Mouse (Mus musculus) fat pad, adult 2 months (tissue): ENCODE results near the gene Parp3.

ENCODE experiments used
- DNase-seq: peaks from one replicate; pipeline ENCODE4 v3.0.0-alpha.2; 2011; ENCODE audit warnings: low read depth, low spot score; ENCODE audit errors: extremely low read depth

Gene Parp3

DNA sequence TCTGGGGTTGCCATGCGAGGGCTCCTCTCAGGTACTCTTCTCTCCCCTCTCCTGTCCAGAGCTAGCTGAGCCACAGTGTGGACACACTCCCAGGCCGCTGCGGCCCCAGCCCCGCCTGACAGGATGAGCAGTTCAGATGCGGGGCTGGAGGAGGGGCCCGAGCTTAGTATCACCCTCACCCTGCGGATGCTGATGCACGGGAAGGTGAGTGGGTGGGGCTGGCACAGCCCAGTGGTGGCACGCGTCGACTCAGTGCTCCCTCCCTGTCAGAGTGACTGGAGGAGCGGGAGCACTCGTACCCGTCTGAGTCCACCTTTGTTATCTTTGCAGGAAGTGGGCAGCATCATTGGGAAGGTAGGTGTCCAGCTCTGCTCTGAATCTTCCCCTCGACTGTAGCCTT lies 16.8 kb downstream of the Parp3 start:
- no peak for DNase-seq

DNA sequence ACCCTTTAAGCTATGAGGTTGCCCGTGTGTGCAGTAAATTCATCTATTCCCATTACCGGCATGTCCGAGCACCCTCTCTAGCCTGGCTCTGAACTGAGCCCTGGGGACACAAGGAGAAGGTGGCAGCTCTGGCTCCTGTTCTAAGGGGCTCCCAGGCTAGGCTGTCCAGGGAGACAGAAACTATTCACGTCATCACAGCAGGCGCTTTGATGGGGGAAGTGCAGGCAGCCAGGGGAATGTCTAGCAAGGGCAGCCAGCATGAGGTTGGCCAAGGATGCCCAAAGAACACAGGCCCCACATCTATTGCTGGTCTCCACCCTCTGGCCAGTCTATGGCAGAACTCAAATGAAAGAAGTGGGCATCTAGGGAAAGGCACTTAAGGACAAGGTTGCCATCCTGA lies 18.8 kb downstream of the Parp3 start:
- DNase-seq, result no peak

DNA sequence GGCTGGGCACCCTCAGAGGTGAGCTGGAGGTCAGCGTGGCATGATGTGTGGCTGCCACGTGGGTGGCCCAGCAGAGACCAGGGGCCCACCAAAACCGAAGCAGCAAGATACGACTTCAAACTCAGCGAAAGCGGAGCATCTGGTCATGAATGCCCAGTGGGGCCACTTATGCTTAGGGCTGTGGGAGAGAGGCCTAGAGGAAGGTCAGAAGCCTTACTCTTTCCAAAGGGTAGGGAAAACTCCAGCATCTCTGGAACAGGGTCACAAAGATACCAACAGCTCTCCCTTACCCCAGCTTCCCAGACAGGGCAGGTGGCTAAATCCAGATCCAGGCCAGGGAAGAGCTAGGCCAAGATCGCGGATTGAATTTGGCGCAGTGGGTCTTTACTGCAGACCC lies 19.6 kb downstream of the Parp3 start:
- no peak for DNase-seq

DNA sequence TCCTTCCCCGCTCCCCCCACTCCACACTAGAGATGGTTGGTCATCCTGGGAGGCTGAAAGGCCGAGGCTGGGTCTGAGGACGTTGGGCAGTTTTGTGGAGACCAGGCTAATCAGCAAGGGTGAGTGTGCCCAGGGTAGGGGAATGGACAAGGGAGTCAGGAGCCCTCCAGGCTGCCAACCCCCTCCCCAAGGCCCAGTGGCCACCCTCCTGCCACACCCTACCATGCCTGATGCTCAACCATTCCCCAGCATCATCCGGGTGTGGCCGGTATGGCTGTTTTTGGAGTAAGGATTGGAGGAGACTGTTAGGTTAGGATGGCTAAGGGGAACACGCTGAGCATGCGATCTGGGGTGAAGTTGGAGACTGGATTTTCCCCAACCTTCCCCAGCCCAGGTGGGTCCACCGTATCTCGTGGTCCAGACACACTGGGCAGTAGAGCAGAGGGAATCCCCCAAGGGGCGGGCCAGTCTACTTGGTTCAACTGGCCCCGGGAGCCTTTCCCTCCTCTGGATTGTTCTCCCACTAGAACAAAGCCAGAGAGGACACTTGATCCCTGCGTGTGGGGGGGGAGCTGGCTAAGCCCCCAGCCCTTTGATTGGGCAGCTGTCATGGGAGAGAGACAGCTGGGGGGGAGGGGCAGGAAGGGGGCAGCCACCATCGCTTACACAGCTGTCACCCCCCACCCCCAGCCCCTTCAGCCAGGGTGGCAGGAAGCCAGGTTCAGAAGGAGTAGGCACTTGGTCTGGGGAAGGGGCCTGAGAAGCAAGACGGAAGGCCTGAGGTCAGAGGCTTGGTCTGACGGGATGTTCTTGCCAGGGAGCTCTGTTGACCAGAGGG lies 20.2 kb downstream of the Parp3 start:
- no peak for DNase-seq

DNA sequence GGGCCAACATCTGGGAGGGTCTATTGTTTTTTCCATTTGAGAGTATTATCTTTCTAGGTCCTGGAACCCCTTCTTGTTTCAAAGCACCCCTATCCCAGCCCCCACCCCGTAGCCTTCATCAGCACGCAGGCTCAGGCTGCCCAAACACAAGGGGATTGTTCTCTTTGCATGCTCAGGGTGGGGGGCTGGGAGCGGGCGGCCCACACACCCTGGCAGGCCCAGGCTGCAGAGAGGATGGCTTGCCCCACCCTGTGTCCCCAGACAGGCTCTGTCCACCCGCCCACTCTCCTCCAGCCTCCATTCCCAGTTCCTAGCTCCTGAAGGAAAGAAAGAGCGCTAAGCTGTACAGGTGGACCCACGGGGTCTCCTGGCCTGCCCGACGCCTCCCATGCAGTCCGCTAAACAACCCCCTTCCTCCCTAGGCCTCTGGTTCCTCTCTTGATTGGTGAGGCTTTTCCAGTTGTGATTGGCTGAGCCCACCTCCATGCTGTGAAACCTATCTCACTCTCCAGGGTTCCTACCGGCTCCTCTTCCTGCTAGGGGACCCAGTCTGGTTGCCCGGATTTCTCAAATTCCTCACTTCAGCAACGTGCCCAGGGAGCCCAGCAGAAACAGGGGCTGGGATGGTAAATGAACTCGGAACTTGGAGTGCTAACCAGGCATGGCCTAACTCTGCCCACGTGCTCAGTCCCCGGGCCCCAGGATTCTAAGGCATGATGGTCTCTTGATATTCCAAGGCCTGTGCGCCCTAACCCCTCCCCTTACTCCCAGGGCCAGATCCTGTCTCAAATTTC lies 21.7 kb downstream of the Parp3 start:
- DNase-seq, result no peak

DNA sequence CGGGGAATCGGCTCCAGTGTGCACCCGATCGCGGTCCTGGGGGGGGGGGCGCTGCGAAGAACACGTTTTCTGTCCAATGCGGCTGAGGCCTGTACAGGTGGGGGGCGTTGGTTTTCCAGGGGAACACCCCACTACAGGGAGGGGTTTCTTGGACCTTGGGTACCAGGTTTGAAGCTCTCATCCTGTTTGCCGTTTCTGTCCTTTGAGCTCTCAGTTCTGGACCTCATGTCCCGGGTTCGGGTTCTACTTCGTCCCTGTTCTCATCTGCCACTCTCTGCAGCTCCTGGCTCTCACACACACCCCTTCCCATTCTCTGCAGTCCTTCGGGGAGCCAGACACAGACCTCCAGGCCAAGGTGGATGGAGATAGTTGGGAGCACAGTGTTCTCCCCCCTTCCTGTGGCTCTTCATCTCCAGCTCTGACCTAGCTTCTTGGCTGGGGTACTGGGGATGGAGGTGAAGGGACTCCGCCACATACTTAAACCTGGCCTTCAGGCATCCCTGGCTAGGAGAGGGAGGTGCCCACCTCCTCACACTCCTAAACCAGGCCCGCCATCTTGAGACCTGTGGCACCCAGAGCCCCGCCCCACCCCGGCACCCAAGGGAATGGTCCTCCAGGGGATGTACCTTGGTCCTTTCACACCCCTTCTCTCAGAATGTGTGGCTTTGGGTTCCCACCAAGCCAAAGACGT lies 22.5 kb downstream of the Parp3 start:
- DNase-seq, result no peak

DNA sequence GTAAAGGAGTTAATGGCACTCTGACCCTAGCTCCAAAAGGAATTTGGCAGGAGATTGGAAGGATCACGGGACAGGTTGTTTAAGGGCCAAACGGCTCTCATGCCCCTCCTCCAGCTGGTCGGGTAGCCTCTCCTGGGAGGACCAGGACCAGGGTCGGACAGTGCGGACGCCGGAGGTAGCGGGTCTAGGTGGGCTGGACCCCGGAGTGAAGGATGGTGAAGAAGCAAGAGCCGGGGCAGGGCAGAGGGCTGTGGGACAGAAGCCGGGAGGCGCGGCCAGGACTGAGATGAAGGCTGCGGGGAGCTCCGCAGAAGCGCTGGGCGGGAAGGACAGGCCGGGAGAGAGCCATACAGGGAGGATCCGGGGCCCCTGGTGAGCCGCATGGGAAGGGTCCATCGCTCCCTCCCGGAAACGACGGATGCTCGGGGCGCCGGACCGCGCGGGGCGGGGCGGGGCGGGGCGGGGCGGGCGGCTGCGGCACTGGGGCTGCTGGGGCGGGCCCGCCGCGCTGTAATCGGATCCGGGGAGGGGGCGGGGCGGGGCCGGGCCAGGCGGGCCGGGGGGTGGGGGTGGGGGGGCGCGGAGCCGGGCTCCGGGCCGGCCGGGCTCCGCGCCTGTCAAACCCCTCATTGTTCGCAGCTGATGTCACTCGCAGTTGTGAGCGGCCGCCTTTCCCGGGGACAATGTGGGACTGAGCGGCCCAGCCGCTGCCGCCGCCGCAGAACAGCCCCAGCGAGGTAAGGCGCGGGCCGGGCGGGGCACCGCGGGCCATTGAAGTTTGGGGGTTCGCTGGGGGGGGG lies 23.3 kb downstream of the Parp3 start, which contains the start of gene Pcbp4:
Gene Pcbp4 (plus strand): TSS at position 21 of the 800 bp plus-strand sequence.
- no peak for DNase-seq

DNA sequence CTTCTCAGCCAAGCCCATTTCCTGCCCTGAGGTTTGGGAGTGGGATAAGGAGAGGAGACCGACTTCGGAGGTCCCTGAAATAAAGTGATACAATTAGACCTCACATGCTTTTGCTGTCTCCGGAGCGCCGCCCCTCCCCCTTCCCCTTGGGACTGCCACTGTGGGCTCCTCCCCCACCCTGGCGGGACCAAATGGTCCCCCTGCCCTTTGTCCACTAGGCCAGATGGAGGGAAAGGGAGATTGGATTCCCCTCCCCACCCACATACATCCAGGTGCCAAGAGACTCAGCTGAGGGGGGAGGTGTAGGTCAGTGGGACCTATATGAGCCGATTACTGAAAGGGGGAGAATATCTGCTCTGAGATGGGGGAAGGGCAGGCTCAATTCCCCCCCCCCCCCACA lies 23.9 kb downstream of the Parp3 start:
- no peak for DNase-seq

DNA sequence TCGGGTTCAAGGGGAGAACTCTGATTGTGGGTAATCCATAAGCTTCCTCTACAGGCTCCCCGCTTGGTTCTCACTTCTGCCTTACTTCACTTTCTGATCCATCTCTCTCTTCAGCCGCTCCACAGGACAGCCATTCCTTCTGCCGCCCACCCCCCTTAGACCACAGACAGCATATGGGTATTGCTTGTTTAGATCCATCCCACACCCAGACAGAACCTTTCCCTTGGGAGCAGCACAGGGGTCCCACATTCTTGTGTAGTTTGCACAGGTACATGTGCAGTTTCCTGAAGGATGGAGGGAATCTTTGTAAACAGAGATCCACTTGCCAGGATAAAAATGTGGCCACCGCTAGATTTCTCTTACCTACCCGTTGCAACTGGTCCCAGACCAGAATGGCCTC lies 24.4 kb downstream of the Parp3 start:
- DNase-seq, result no peak

DNA sequence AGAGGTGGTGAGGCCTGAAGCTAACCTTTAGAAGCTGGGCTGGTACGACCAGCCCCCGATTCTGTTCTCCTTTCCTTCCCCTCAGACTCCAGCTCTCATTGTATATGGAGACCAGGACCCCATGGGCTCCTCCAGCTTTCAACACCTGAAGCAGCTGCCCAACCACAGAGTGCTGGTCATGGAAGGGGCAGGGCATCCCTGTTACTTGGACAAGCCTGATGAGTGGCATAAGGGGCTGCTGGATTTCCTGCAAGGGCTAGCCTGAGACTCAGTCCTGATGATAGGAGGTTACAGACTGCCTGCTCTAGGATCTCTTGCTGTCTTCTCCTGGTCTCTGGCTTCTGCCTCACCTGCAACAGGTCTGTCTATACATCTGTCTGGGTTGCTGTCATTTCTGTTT lies 24.9 kb downstream of the Parp3 start:
- no peak for DNase-seq

DNA sequence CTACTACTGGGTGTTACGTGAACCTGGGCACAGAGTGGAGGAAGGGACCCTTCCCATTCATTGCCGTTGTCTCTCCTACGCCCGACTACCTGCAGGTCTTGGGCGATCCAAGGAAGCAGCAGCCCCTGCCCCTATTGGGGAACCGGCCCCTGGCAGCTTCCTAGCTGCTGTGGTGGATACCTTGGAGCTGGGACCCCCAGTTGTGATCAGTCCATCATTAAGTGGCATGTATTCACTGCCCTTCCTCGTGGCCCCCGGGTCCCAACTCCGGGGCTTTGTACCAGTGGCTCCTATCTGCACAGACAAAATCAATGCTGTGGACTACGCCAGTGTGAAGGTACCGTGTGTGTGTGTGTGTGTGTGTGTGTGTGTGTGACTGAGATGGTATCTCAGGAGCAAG lies 25.5 kb downstream of the Parp3 start:
- no peak for DNase-seq

DNA sequence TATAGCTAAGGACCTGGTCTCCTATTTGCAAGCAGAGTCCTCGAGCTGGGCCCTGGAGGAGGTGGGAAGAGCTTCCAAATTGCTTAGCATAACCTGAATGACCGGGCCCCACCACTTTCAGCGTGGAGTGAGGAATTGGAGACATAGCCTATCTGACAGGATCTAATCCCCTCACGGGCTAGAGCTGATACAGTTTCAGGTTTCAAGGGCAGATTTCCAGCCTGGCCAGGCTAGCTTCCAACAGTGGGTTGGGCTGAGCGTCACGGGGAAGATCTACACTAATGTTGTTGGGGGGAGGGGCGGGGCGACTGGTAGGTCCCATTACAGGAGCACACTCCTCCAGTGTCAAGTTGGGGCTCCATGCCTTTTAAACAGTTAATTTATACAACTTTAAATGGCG lies 26.1 kb downstream of the Parp3 start:
- no peak for DNase-seq

DNA sequence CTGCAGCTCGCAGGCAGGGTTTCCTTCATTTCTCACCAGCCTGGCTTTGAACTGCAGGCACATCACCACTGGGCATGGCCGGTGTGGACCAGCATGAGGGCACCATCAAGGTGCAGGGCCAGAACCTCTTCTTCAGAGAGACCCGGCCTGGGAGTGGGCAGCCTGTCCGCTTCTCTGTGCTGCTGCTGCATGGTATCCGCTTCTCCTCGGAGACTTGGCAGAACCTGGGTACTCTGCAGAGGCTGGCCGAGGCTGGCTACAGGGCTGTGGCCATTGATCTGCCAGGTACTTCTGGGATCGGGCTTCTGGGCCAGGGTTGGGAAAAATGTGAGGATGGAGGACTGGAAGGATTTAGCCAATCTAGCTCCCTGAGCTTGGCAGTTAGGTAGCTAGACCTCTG lies 26.8 kb downstream of the Parp3 start:
- no peak for DNase-seq

DNA sequence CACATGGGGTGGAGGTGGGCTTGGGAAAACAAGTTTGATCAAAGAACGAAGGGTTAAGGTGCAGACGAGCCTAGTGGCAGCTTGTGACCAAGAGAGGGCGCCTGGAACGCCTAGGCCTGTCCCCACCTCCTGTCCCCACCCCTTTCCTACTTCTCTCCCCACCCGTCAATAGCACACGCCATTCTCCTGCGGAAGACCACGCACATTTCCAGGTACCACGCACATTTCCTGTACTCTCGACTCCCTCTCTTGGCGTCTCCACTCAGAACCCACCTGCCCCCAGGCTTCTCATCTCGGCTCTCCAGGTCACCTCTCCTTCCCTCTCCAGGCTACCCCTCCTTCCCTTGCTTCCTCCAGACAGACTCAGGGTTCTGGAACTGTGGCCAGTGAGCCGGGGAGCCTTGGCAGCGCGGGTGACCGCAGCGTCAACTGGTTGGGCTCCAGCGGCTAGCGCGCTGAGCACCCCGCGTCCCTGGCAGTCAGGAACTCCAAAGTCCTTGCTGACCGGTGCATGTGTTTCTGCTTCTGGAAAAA lies 28.2 kb downstream of the Parp3 start:
- no peak for DNase-seq

DNA sequence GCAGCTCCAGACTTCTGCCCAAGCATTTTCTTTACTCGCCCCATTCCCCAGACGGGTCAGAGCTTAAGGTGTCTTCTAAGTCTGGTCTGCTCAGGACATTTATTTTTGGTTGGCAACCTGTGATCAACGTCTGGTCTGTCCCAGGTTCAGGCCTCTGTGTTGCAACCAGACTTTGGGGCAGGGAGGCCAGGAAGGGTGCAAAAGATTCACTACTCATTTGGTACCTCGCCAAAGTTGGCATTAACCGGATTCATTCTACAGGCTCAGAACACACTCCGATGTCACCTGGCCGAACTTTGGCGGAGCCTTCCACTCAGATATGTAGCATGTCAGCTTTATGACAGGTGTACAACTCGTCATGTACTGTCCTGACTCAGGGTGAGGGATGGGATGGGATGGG lies 28.8 kb downstream of the Parp3 start:
- peak; percentile 34 for DNase-seq

DNA sequence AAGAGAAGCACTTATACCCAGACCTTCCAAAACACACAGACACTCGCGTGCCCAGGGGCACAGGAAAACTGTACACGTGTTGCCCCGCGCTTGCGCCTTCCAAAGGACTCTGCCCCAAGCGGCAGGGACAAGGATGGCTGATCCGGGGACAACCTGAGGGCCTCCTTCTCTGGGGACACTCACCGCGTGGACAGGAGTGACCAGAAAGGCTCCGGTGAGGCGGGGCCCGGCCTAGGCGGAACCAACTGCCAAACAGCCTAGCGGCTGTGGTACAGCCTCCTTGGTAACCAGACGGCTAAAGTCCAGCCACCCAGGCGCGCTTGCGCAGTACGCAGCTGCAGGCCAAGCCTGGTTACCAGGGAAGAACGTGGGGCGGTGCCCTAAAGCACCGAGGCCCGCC lies 29.4 kb downstream of the Parp3 start, which contains the start of the genes Abhd14b and Abhd14a:
Gene Abhd14b (plus strand): TSS at position 112 of the 400 bp plus-strand sequence.
Gene Abhd14a (minus strand): TSS at position 331 of the 400 bp plus-strand sequence.
- peak; percentile 36 for DNase-seq

DNA sequence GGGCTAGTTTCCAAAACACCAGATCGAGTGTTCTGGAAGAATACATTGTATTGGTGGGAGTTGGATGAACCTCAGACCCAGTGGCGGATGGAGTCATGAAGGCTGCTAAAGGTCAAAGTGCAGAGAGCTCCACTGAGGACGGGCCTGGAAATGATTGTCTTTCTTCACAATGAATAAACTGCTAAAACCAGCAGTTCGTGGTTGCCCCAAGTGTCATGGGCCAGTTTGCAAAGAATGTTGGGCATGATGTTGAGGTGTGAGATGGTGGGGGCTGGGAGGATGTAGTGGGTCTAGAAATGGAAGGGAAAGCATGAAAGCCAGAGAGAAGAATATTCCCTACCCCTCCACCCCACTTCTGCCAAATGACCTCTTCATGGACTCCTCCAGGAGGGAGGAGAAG lies 31.9 kb downstream of the Parp3 start:
- no peak for DNase-seq

DNA sequence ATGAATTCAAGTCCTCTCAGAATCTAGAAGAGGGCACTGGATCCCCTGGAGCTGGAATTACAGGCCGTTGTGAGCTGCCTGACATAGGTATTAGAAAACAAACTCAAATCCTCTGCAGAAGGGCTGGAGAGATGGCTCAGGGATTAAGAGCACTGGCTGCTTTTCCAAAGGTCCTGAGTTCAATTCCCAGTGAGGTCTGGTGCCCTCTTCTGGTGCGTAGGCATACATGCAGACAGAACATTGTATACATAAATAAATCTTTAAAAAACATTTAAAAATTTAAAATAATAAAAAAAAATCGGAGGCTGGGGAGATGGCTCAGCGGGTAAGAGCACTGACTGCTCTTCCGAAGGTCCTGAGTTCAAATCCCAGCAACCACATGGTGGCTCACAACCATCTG lies 34.1 kb downstream of the Parp3 start:
- no peak for DNase-seq

DNA sequence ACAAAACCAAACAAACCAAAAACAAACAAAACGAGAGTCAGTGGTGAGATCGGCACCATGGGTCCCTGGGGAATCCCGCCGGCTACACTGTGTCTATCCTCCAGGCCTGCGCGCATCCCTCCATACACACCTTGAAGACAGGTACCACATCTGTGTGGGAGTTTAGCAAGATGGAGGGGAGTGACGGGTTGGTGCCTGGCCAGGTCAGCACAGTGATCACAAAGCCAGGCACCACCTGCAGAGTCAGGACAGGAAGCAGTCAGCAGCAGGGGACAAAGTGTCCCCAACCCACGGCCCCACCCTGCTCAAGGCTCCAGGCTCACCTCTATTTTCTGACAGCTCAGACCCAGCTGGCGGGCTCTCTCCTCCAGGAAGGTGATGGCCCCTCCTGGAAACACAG lies 40.2 kb downstream of the Parp3 start:
- no peak for DNase-seq

DNA sequence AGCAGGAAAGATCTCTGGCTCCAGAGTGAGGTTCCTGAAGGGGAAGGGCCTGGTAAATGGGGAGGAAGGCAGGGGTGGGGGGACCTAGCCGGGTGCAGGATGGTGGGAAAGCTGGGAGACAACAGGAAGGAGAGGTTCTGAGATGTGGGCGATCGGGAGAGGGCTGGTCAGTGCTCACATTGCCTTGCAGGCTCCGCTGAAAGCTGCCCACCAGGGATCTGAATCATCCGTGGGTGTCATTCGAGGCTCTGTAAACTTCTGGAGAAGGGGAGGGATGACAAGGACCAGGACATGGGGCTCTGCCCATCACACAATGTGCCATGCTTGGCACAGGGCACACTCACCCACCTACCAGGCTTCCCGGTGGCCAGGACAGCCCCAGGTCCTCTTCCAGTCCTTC lies 43.4 kb downstream of the Parp3 start:
- no peak for DNase-seq

DNA sequence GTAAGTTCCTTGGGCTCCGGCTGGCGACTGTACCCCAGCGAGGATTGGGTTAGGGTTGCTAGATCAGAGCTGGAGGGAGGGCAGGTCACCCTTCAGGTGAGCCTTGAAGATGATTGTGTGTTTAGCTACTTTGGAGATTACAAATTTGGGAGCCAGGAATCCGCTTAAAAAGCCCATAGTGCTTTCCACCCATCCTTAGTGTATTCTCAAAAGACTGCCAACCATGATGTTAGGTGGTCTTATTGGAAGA lies 46.8 kb downstream of the Parp3 start:
- DNase-seq, result no peak
